Mouse (Mus musculus) midbrain, postnatal 0 days (tissue): ENCODE measurements around the gene Rrp9. TPM values are rescaled to one million over a fixed set of nuclear protein-coding genes. Genes with fewer than 3 reads are reported as not detected.

Experiments used
- ATAC-seq: fragments of 200-750 bp; cut with Nextera tagmentation; 2 replicates; pipeline ENCODE4 v1.8.0; 2017; ENCODE audit warnings: moderate number of reproducible peaks, mild to moderate bottlenecking, moderate TSS enrichment, moderate library complexity; ENCODE audit not compliant: low FRiP score
- DNase-seq: peaks from one replicate; pipeline ENCODE4 v3.0.0-alpha.2; 2015; ENCODE audit warnings: low spot score
- H3K27ac ChIP-seq: fragments of 300-500 bp; sonication (generic); 2 replicates; pipeline ENCODE4 v1.5.1; 2014; ENCODE audit warnings: low read depth, mild to moderate bottlenecking, low read length, mixed read lengths
- H3K27me3 ChIP-seq: fragments of 300-500 bp; sonication (generic); 2 replicates; pipeline ENCODE4 v1.6.1; 2014; ENCODE audit warnings: low read length, control low read depth, mixed read lengths; ENCODE audit not compliant: insufficient read depth
- H3K36me3 ChIP-seq: fragments of 300-500 bp; sonication (generic); 2 replicates; pipeline ENCODE4 v1.6.1; 2014; ENCODE audit warnings: low read length, control low read depth, mixed read lengths; ENCODE audit not compliant: insufficient read depth
- H3K4me1 ChIP-seq: fragments of 300-500 bp; sonication (generic); 2 replicates; pipeline ENCODE4 v1.6.1; 2014; ENCODE audit warnings: mild to moderate bottlenecking, control low read depth, antibody characterized with exemption, low read length, mixed read lengths; ENCODE audit not compliant: insufficient read depth
- H3K4me2 ChIP-seq: fragments of 300-500 bp; sonication (generic); 2 replicates; pipeline ENCODE4 v1.6.1; 2014; ENCODE audit warnings: low read depth, mild to moderate bottlenecking, low read length, mixed read lengths; ENCODE audit not compliant: poor library complexity, severe bottlenecking
- H3K4me3 ChIP-seq: fragments of 300-500 bp; sonication (generic); 2 replicates; pipeline ENCODE4 v1.5.1; 2014; ENCODE audit warnings: low read depth, mild to moderate bottlenecking, low read length, moderate library complexity
- H3K9ac ChIP-seq: fragments of 300-500 bp; sonication (generic); replicated peaks from 2 replicates; pipeline ENCODE4 v1.6.1; 2014; ENCODE audit warnings: mild to moderate bottlenecking, low read length, moderate library complexity, mixed read lengths; ENCODE audit not compliant: poor library complexity, severe bottlenecking
- H3K9me3 ChIP-seq: fragments of 300-500 bp; sonication (generic); 2 replicates; pipeline ENCODE4 v1.6.1; 2016; ENCODE audit warnings: low read length, control low read depth
- CTCF ChIP-seq: IDR thresholded peaks from 2 replicates; pipeline ENCODE4 v1.5.1; 2016; ENCODE audit warnings: antibody characterized with exemption, mild to moderate bottlenecking
- WGBS: fragments of 180-500 bp; shearing (Covaris S2); extraction: QIAGEN DNeasy Blood & Tissue Kit; methylation state at CpG from one replicate; pipeline ENCODE4 v1.1.7; 2014; 5-methylcytosine and 5-hydroxymethylcytosine counted together
- polyA plus RNA-seq: library from polyadenylated mRNA; unstranded; fragments of >200 nt; fragmentation: Nextera tagmentation; extraction: Ambion mirVana; gene quantifications from 2 replicates; pipeline ENCODE4 v1.2.1, GENCODE M21; 2015
- total RNA-seq: library from RNA; depleted of rRNA; stranded (reverse); fragments of >200 nt; gene quantifications from 2 replicates; pipeline ENCODE4 v1.2.3, GENCODE M21; 2014

The Rrp9 gene
- total and polyA plus RNA-seq, 2 experiments from 2014 or later = 32.9 to 38.3 TPM

DNA sequence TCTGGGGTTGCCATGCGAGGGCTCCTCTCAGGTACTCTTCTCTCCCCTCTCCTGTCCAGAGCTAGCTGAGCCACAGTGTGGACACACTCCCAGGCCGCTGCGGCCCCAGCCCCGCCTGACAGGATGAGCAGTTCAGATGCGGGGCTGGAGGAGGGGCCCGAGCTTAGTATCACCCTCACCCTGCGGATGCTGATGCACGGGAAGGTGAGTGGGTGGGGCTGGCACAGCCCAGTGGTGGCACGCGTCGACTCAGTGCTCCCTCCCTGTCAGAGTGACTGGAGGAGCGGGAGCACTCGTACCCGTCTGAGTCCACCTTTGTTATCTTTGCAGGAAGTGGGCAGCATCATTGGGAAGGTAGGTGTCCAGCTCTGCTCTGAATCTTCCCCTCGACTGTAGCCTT lies 15.8 kb upstream of the Rrp9 start:
- Histone ChIP-seq H3K4me2 (no peak overlapping the region), H3K36me3 (peaks cover 37% of the 10 kb centered on the region), H3K9me3 (no peaks in the 10 kb centered on the region), H3K4me1 (peaks cover 29% of the 10 kb centered on the region), H3K9ac (no peak overlapping the region), H3K27ac (no peak overlapping the region), H3K4me3 (no peak overlapping the region), H3K27me3 (no peaks in the 10 kb centered on the region)
- no peak for ATAC-seq
- TF ChIP-seq CTCF = no peak
- DNase-seq = no peak
- whole genome bisulfite sequencing = 78% methylated on average over 15 of the region's 15 CpGs

GRCm38 (mm10) chr9:106460401-106461025 lies 15.2 kb upstream of the Rrp9 start:
- no peak overlapping the region for H3K9ac ChIP-seq
- ATAC-seq (no peak), DNase-seq (no peak)
- WGBS = 80% methylated on average over 18 of the region's 18 CpGs
- peaks cover 37% of the 10 kb centered on the region for H3K36me3 ChIP-seq
- no peak overlapping the region for H3K4me3 ChIP-seq
- TF ChIP-seq CTCF = no peak
- no peak overlapping the region for H3K27ac ChIP-seq
- peaks cover 24% of the 10 kb centered on the region for H3K4me1 ChIP-seq
- H3K27me3 ChIP-seq = no peaks in the 10 kb centered on the region
- H3K4me2 ChIP-seq = no peak overlapping the region
- H3K9me3 ChIP-seq = no peaks in the 10 kb centered on the region

DNA sequence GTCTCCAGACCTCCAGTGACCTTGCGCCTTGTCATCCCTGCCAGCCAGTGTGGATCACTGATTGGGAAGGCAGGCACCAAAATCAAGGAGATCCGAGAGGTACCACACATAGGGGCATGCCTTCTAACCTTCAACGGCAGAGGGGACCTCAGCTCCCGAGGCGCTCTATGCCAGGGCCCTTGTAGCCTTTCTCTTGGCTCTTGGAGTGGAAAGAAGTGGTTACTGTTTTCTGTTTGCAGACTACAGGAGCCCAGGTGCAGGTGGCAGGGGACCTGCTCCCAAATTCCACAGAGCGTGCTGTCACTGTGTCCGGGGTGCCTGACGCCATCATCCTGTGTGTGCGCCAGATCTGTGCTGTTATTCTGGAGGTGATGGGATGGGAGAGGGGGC lies 14.7 kb upstream of the Rrp9 start:
- Histone ChIP-seq H3K4me3 (no peak overlapping the region), H3K9ac (no peak overlapping the region), H3K9me3 (no peaks in the 10 kb centered on the region), H3K27ac (no peak overlapping the region), H3K36me3 (peaks cover 37% of the 10 kb centered on the region), H3K4me1 (peaks cover 19% of the 10 kb centered on the region), H3K27me3 (no peaks in the 10 kb centered on the region), H3K4me2 (no peak overlapping the region)
- no peak for ATAC-seq
- no peak for TF ChIP-seq CTCF
- 92% methylated on average over 9 of the region's 9 CpGs for WGBS
- DNase-seq = no peak

DNA sequence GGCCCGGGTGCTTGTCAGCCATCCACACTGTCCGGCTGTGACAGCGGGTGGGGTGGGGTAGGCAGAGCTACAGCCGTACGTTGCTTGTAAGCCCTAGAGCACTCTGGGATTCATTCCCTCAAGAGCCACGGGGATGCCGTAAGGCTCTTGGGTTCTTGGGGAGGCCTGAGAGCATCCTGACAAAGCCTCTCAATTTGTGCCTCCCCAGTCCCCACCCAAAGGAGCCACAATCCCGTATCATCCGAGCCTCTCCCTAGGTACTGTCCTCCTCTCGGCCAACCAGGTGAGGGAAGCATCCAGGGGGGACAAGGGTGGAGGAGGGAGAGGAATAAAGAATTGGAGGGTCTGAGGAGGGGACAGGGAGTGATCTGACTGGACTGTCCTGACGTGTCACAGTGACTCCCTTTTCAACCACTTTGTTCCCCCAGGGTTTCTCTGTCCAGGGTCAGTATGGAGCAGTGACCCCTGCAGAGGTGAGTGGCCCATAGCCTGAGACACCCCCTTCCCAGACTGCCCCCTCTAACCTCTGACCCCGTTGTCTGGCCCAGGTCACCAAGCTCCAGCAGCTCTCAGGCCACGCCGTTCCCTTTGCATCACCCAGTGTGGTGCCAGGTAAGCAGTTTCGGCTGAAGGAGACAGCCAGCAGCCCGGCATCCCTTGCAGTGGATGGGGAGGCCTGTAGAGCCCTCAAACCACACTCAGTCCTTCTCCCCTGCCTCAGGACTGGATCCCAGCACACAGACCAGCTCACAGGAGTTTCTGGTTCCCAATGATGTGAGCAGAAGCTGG lies 13.9 kb upstream of the Rrp9 start:
- H3K4me3 ChIP-seq = no peak overlapping the region
- TF ChIP-seq CTCF = no peak
- H3K4me2 ChIP-seq = no peak overlapping the region
- H3K27me3 ChIP-seq = no peaks in the 10 kb centered on the region
- H3K4me1 ChIP-seq = peaks cover 11% of the 10 kb centered on the region
- H3K27ac ChIP-seq = no peak overlapping the region
- H3K36me3 ChIP-seq = peaks cover 36% of the 10 kb centered on the region
- no peaks in the 10 kb centered on the region for H3K9me3 ChIP-seq
- no peak for ATAC-seq
- 85% methylated on average over 13 of the region's 16 CpGs for WGBS
- no peak overlapping the region for H3K9ac ChIP-seq
- DNase-seq = no peak

- TF ChIP-seq CTCF = no peak
- no peak overlapping the region for H3K27ac ChIP-seq
- no peaks in the 10 kb centered on the region for H3K27me3 ChIP-seq
- DNase-seq (no peak), ATAC-seq (no peak)
- H3K9me3 ChIP-seq = no peaks in the 10 kb centered on the region
- peaks cover 33% of the 10 kb centered on the region for H3K36me3 ChIP-seq
- no peak overlapping the region for H3K4me2 ChIP-seq
- H3K4me1 ChIP-seq = peaks cover 5% of the 10 kb centered on the region; the same call in 1 of the 2 replicates
- WGBS = 91% methylated on average over 12 of the region's 12 CpGs
- no peak overlapping the region for H3K4me3 ChIP-seq
- no peak overlapping the region for H3K9ac ChIP-seq
Measured at GRCm38 (mm10) chr9:106462430-106462800, 13.3 kb upstream of the Rrp9 start.
